Mouse (Mus musculus): ENCODE measurements around the gene Spock1.
"Not testable (repeated sequence)": the region's sequence is repeated elsewhere in the genome, so short reads cannot be mapped to it uniquely, and the experiment has no call there.

Gene Spock1

DNA sequence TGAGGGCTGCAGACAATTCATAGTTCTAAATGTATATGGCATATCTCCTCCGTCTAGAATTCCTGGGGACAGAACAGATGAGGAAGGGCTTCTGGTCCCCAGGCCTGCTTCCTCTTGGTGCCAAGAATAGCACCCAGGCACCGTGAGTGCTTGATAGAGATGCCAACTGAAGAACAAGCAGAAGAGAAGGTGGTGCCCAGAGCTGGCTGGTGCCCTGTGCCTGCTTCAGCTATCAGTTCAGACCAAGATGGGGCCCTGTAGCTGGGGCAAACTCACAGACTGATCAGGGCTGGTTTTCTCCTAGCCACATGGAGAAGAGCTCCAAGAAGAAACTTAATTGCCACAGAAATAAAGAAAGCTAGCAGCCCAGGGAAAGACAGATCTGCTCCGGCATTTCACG is 385.8 kb downstream of the Spock1 start:
- DNase-seq (ENCODE audit: low read depth in 2 of 2, low spot score in 2 of 2): no peak

DNA sequence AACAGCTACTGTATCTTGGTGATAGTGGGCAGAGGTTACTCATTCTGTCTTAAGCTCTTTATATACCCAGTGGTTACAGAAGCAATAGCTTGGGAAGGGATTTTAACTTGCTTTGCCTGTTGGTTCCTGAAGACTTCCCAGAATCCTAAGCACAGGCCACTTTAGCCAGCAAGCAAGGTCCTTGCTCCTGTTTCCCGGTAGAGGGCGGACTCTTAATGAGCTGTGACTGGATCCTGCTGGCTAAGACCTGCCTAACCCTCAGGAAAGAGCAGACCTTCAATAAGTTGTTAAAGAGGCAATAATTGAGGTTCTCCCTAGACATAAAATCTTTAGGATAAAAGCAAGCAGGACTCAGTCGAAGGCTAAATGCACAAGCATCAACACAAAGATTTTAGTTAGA is 387.0 kb downstream of the Spock1 start:
- no peak for DNase-seq (ENCODE audit: low read depth in 2 of 2, low spot score in 2 of 2)

DNA sequence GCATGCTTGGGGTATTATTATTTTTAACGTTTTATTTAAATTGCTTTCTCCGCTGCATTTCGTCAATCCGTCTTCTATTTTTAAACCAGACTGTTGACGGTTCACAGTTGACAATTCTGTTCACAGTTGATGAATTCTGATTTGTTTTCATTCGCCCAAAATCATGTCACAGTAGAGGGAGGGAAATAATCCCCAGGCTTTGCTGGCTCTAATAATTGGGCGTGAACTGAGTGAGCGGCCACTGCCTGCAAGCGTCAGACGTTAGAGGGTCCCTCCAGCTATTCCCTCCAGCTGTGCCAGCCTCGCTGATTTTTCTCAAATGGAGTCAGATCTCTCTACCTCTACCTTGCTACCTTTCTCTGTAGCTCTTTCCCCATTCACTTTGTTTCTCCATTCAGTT is 388.3 kb downstream of the Spock1 start:
- DNase-seq (ENCODE audit: low read depth in 2 of 2, low spot score in 2 of 2): no peak

DNA sequence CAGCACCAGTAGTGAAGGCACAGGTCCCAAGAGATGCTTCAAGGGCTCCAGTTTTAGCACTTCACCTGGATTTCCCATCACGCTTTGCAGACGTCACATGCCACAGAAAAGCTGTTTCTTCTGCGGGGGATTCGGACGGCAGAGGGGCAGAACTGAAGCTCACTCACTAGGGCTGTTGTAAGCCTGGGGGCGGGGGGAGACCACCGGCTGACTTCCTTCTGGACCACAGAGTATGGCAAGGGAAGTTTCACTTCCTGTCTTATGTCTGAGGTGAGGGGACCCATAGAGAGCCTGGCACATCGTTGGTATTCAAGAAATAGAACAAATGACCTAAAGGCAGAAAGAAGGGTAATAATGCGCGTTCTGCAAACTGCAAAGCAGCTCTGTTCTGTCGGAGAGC is 392.4 kb downstream of the Spock1 start:
- no peak for DNase-seq (ENCODE audit: low read depth in 2 of 2, low spot score in 2 of 2)

DNA sequence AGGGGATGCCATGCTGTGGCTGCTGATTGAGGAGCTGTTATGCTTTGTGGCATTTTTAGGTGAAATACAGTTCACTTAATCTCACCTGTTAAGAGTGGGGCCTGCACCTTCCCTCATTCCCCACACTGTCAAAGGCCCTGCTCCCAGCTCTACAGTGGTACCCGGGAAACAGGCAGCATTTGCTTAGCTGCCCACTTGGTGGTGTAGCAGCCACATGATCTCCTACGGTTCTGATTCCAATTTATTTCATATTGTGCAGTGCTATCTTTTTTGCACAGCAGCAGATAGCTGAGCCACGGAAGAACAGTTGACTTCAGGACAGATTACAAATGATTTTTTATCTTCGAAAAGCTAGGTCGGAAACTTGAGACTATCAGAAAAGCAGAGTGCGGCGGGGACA is 406.6 kb downstream of the Spock1 start:
- no peak for DNase-seq (ENCODE audit: low read depth in 2 of 2, low spot score in 2 of 2)

DNA sequence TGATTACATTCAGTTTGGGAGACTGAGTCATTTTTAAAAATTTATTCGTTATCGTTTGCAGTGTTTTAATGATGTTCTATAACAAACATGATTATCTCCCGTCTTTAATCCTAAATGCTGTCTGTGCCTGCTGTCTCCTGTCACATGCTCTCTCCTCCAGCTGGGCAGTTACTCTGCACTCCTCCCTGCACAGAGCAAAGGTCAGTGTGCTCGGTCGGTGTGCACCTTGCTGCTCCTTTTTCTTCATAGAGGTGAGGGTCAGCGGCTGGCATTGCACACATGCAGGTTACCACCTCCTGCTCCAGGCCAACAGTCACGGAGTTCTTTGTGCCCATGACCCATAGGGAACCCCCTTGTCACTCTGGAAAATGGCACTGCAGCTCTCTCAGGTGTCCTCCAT is 411.4 kb downstream of the Spock1 start:
- DNase-seq (ENCODE audit: low read depth in 2 of 2, low spot score in 2 of 2): no peak

DNA sequence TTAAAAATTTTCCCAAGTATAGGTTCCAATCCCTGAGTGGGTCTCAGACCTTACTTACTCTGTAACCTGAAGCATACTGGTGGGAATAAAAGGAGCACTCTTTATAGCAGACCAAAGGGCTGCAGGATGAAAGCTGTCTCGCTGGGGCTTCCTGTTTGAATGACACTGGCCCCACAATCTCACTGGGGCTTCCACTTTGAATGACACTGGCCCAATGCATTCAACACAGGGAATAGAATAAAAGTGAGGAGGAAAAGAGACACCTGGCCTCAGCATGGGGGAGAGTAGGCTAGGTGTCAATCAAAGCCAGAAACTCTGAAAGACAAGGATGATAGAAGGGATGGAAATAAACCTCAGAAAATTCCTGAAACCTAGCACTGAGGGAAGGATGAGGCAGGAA is 413.3 kb downstream of the Spock1 start:
- no peak for DNase-seq (ENCODE audit: low read depth in 2 of 2, low spot score in 2 of 2)

DNA sequence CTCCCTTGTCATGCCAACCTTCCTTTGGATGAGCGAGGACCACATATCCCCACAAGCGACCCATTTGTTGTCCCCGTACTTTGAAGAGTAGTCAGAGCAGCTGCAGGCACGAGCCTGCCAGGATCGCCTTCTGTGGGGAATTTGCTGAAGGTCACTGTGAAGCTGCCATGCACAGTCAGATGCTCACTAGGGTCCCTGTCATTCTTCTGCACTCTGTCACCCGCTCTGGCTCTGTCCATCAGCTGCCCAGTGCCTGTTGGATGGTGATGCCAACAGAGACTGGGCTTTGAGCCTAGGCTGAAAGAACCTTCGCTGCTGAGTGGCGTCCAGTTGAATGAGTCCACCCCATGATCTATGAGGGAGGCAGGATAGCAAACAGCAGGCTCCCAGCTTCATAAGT is 419.2 kb downstream of the Spock1 start:
- no peak for DNase-seq (ENCODE audit: low read depth in 2 of 2, low spot score in 2 of 2)

DNA sequence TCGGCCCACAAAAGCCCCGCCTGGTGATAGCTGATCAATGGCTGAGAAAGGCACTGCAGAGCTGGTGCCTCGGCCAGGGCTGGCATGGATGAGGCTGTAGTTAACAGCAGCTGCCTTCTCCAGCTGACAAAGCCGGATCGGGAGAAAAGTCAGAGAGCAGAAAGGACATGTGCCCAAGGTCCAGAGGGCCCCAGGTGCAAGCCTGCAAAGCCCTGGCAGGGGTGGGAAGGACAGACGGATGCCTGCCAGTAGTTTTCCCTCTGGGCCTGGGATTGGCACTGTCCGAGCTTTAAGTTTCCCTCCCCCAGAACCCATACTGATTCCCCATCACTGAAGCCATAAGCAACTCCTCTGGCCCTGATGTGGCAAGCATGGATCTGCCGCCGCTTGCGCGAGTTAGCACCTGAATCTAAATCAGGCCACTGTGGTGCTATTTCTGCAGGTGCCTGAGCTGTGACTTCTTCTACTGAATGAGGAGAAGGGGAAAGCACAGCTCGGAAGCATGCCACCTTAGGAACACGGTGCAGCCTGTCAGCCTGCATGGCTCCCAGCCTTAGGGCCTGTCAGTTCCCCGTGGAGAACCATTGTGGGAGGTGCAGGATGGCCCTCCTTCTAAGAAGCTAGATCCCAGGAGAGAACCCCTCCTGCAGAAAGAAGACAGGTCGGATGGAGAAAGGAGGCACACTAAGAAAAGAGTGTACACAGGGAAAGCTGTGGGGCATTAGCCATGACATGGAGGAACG is 423.5 kb downstream of the Spock1 start:
- DNase-seq (ENCODE audit: low read depth in 2 of 2, low spot score in 2 of 2): no peak

DNA sequence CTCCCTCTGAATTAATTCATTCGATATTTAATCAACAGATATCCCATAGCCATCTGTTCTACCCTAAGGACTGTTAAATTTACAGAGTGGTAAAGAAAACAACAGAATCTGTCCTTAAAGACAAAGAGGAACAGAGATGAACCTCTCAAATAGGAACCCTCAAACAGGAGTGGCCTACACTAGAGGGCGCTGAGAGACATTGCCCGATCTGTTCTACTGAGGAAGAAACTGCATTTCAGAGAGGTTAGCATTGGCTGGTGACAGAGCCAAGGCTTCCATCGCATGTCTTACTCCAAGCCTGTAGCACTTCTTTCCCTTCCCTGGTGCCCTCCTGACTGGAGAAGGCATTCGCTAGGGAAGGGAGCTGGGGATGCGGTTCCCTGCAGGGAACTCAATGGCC is 431.4 kb downstream of the Spock1 start:
- no peak for DNase-seq (ENCODE audit: low read depth in 2 of 2, low spot score in 2 of 2)

DNA sequence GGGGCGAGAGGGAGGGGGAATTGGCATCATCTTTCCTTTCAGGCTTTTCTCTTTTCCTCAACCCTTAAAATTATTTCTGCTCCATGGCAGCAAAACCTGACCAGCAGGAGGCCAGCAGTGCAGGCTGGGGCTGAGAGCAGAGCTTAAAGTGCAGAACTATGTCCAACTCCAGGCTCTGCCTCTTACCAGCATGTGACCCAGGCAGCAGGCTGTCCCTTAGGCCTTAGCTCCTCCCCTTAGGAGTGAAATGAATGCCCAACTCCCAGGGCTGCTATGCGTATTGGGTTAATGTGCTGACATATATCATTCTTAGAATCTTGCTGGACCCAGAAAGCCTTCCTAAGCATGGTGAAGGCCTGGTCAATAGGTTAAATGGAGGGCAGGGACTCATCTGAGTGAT is 434.1 kb downstream of the Spock1 start:
- DNase-seq (ENCODE audit: low read depth in 2 of 2, low spot score in 2 of 2): no peak

DNA sequence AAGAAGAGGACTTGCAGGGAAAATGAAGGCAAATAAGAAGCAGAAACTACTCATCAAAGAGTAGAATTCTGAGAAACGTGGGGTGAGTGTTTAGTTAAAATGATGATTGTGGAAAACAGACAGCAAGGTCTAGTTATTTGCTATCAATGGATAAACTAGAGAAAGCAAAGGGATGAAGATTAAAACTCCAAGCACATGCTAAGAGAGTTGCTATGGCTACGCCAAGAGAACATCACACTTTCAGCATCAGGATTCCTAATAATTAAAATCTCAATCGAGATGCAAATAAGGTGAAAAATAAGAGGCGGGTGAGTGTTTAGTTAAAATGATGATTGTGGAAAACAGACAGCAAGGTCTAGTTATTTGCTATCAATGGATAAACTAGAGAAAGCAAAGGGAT is 437.2 kb downstream of the Spock1 start:
- not testable (repeated sequence) for DNase-seq (ENCODE audit: low read depth in 2 of 2, low spot score in 2 of 2)

DNA sequence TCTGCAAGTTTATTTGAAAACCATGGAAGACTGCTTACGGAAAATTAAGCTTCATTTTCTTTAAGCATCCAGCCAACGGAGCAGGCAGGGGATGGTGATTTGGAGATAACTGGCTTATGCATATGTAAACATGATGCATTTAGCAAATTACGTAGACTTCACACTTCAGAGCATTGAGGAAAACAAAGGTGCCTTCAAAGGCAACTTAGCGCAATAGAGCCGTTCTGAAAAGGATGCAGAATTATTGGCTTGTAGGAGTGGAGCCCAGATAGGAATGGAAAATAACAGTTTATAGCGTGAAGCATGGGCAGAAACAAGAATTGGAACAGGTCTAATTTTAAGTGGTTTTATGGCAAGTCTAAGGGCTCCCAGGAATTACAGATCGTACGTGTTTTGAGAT is 448.2 kb downstream of the Spock1 start:
- DNase-seq (ENCODE audit: low read depth in 2 of 2, low spot score in 2 of 2): no peak

DNA sequence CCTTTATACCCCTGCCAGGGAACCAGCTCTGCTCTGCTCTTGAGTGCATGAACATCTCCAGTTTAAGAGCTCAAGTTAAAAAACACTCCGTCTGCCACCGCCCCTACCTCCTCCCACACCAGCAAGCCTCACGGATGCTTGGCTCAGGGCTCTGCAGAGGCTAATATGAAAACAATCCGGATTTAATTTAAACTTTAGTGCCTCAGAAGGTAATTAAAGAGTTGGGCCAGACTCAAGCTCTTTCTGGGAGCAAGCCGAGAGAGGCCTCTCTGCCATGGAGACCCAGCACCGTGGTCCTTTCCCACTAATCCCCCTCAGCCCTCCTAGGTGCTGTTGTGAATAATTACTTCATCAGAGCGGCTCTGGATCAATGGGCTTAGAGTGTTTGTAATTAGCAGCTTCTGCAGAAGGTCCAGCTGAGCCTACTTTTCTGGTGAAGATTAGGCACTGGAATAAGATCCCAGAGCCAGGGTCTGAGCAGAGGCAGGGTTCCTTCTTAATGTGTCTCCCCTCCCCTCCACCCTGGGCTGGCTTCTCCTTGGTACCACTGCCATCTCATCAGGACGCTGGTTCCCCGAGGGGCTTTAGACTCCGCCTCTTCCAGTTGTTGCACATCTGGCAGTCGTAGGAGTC is 457.8 kb downstream of the Spock1 start:
- DNase-seq (ENCODE audit: low read depth in 2 of 2, low spot score in 2 of 2): no peak

DNA sequence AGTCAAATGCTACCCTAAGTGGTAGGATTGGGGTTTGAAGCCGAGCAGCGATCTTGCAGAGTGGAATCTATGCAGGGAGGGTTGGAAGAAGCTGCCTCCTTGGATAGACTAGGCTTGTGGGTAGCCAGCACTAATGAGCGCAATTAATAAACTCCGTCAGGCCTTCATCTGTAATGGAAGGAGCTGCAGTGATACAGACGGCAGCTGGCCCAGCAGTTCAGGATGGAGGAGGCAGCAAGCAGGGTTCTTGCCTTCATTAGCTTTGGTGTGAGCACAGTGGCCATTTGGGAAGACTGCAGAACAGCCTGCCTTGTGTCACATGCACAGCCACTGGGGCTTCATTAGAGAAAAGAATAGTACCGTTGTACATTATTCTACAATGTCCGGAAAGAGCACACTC is 459.2 kb downstream of the Spock1 start:
- DNase-seq (ENCODE audit: low read depth in 2 of 2, low spot score in 2 of 2): no peak

DNA sequence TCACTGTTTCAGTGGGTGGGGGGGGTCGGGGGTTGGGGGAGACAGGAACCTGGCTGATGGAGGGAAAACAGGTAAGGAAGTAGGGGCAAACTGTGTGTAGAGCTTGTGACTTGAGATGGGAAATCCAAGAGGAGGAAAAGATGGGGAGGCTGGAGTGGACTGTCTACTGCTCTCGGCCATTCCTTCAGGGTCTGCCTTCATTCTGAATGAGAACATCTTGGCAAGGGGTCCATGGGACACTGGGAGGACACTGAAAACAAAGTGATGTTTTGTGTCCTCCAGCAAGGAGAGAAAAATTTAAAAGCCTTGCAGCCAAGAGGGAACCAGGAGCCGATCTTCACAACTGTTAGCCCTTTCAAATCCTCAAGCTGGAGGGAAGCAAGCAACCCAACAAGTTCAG is 463.2 kb downstream of the Spock1 start:
- no peak for DNase-seq (ENCODE audit: low read depth in 2 of 2, low spot score in 2 of 2)

DNA sequence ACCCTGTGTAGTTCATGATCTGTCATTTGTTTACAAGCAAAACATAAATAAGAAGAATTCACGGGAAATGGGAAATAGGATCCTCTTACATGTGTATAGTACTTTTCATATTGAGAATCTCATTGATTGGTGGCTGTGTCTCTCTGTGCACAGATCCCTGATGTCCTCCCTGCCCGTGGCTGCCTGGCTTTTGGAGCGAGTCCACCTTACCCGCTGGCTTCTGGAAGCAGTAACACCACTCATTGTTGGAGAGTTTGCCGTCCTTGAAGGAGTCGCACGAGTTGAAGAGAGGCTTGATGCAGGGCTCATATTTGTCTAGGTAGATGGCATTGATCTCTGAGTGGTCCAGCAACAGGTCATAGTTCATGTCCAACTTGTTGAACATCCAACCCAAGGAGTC is 468.0 kb downstream of the Spock1 start:
- no peak for DNase-seq (ENCODE audit: low read depth in 2 of 2, low spot score in 2 of 2)

DNA sequence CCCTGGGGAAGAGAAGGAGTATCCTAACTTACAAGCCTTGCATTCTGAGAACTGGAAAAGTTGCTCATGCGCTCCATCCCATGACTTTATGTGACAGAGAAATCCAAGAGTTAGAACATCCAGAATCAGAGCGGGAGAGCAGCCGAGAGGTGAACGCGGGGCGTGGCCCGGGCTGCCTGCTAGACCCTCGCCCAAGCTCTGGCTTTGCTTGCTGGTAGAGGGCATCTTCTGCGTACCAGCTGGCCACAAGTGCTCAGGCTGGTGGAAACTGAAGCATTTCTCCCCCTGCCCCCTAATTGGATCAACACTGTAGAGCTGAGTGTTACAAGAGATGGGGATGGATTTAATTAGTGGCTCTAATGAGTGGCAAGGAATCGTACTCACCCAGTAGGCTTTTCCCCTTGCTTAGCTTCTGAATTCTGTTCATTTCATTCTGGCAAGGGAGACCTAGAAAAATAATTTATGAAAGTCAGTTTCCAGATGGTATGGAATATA is 472.4 kb downstream of the Spock1 start:
- no peak for DNase-seq (ENCODE audit: low read depth in 2 of 2, low spot score in 2 of 2)

DNA sequence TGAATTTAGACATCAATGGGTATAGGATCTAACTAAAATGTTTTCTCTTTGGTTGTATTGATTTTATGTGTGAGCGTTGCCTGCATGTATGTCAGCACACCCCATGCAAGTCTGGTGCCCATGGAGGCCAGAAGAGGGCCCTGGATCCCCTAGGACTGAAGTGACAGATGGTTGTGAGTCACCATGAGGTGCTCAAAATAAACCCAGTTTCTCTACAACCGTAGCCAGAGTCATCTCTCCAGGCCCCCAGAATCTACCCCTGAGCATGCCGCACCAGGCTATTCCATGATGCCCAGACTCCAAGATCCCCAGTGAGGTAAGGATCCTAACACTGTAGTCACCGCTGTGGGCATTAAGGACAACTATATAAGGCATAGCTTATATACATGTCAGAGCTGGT is 474.3 kb downstream of the Spock1 start:
- no peak for DNase-seq (ENCODE audit: low read depth in 2 of 2, low spot score in 2 of 2)

DNA sequence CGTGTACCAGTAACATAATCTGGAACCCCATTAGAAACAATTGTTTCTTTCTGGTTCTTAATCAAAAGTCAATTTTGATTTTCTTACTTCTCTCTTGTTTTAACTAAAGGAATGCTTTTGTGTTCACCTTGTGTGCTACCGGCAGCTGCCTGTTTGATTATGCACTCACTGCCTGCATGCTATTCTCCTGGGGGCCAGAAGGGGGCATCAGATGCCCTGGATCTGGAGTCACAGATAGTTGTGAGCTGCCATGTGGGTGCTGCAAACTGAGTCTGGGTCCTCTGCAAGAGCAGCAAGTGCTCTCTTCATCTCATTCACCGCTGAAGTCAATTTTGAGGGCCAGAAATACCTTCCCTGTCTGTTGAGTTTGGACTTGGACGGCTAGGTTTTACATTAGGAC is 476.3 kb downstream of the Spock1 start:
- DNase-seq (ENCODE audit: low read depth in 2 of 2, low spot score in 2 of 2): no peak

DNA sequence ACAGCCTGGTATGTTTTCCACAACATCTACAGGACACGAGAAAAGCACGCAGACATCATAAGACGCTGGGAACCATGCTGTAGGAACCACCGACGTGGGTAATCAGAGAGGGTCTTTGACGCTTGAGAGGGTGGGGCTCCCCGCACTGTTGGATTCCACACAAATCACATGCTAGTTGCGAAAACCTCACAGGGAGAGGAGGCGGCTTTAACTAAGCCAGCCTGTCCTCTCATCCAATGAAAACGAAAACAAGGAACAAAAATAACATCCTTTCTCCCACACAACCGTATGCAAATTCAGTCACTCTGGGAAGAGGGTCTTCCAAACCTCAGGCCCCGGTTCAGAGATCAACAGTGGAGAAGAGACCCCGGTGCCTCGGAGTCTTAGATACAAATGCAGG is 479.3 kb downstream of the Spock1 start:
- DNase-seq (ENCODE audit: low read depth in 2 of 2, low spot score in 2 of 2): no peak

DNA sequence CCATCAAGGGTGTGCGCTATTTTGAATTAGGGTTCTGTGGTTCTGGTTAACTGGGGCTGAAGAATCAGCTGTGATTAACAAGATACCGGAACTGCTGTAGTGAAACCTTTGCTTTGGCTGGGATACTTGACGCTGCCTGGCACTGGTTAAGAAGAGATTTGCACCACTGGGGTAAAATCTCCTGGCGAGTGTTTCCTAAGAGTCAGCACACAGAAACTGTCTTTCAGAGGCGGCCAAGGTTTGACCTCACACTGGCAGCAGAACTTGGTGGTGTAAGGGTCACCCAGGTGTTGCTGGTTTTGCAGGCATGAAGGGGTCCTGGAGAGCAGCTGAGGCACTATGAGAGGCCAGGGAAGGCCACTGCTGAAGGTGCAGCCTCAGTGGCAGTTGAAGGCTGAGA is 489.4 kb downstream of the Spock1 start:
- DNase-seq (ENCODE audit: low read depth in 2 of 2, low spot score in 2 of 2): no peak

DNA sequence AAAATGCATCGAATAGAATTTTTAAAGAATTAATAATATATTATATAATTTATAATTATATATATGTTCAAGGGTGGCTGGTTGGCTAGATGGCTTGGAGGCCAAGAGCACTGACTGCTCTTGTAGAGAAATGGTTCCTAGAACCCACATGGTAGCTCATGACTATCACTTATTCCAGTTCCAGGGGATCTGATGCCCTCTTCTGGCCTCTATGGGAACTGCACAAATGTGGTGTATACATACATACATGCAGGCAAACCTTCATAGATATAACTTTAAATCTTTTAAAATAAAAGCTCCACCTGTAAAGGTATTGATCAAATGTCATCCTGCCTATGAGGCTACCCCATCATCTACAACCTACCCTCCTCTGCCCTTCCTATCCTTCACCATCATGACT is 493.4 kb downstream of the Spock1 start:
- no peak for DNase-seq (ENCODE audit: low read depth in 2 of 2, low spot score in 2 of 2)
